Comparison of ENCODE assay signal across 8 mouse cellular contexts in genomic region chr2:30067031-30067888, GRCm38 (mm10). TPM values are rescaled to one million over a fixed set of nuclear protein-coding genes. Genes with fewer than 3 reads are reported as not detected.
DNase-seq lines count a peak whose midpoint lies in the region; ATAC-seq and TF ChIP-seq lines count a peak whose summit lies in the region.

No protein-coding gene starts in this region.

- peaks cover 30% of the 10 kb centered on the region for H3K36me3 ChIP-seq in heart, embryonic 10.5 days
- peaks cover 32% of the 10 kb centered on the region for H3K36me3 ChIP-seq in kidney, embryonic 15.5 days
- H3K36me3 ChIP-seq in lung, embryonic 14.5 days (ENCODE audit: insufficient read depth): peaks cover 34% of the 10 kb centered on the region

- under 1% methylated on average over 62 of the region's 69 CpGs for WGBS in heart, embryonic 10.5 days
- 1% methylated on average over 53 of the region's 69 CpGs for WGBS in kidney, embryonic 15.5 days
- under 1% methylated on average over 68 of the region's 69 CpGs for WGBS in lung, embryonic 14.5 days

- DNase-seq in ovary, postnatal 36 days (ENCODE audit: low spot score): peak; percentile 57
- DNase-seq in ovary, postnatal 10 days (ENCODE audit: low spot score): no peak
- DNase-seq in cerebellum, postnatal 14 days: peak; percentile 66
- DNase-seq in heart, embryonic 10.5 days (ENCODE audit: low spot score): no peak
- peak; percentile 69 for DNase-seq in lung, embryonic 14.5 days
- peak; percentile 37 for DNase-seq in retina, postnatal 7 days (ENCODE audit: low read depth, low spot score)
- peak; percentile 35 for DNase-seq in urinary bladder, postnatal 14 days (ENCODE audit: low spot score)

- H3K9ac ChIP-seq in kidney, embryonic 15.5 days: peak overlapping the region; percentile 99
- H3K9ac ChIP-seq in lung, embryonic 14.5 days: peak overlapping the region; percentile 99

- H3K9me3 ChIP-seq in heart, embryonic 10.5 days: no peaks in the 10 kb centered on the region
- no peaks in the 10 kb centered on the region for H3K9me3 ChIP-seq in kidney, embryonic 15.5 days (replicated peaks)
- H3K9me3 ChIP-seq in lung, embryonic 14.5 days (ENCODE audit: low read depth, low read length): no peaks in the 10 kb centered on the region

- H3K4me3 ChIP-seq in heart, embryonic 10.5 days: peak overlapping the region; percentile 93
- H3K4me3 ChIP-seq in kidney, embryonic 15.5 days (replicated peaks): peak overlapping the region; percentile 96
- peak overlapping the region; percentile 99 for H3K4me3 ChIP-seq in lung, embryonic 14.5 days (ENCODE audit: low read depth, low read length)

- peak overlapping the region; percentile 100 for H3K27ac ChIP-seq in heart, embryonic 10.5 days
- H3K27ac ChIP-seq in kidney, embryonic 15.5 days: peak overlapping the region; percentile 100
- H3K27ac ChIP-seq in lung, embryonic 14.5 days (ENCODE audit: low read depth): peak overlapping the region; percentile 100

- peak overlapping the region; percentile 64 for H3K4me2 ChIP-seq in kidney, embryonic 15.5 days
- H3K4me2 ChIP-seq in lung, embryonic 14.5 days: peak overlapping the region; percentile 67

- no peak for TF ChIP-seq CTCF in lung, embryonic 14.5 days (IDR thresholded peaks at IDR 0.05; ENCODE audit: low read depth)

- H3K4me1 ChIP-seq in heart, embryonic 10.5 days: peaks cover 33% of the 10 kb centered on the region
- H3K4me1 ChIP-seq in kidney, embryonic 15.5 days: peaks cover 44% of the 10 kb centered on the region
- H3K4me1 ChIP-seq in lung, embryonic 14.5 days (ENCODE audit: insufficient read depth): peaks cover 15% of the 10 kb centered on the region; the same call in 1 of the 2 replicates

- ATAC-seq in kidney, embryonic 15.5 days (replicated peaks; ENCODE audit: low FRiP score): peak; percentile 16
- ATAC-seq in lung, embryonic 14.5 days (ENCODE audit: insufficient read depth): peak; percentile 22

- no peaks in the 10 kb centered on the region for H3K27me3 ChIP-seq in heart, embryonic 10.5 days (ENCODE audit: insufficient read depth, poor library complexity, severe bottlenecking)
- no peaks in the 10 kb centered on the region for H3K27me3 ChIP-seq in kidney, embryonic 15.5 days
- H3K27me3 ChIP-seq in lung, embryonic 14.5 days (ENCODE audit: insufficient read depth, low read length): no peaks in the 10 kb centered on the region

RNA-seq across cellular contexts. Expression of gene Set, which starts 10.1 kb away (rescaled TPM):
- polyA plus RNA-seq in heart, embryonic 10.5 days (2016; fragmentation: Nextera tagmentation; extraction: Ambion mirVana): 341 and 570 TPM in 2 replicates
- 486 and 529 TPM in 2 replicates for polyA plus RNA-seq in kidney, embryonic 15.5 days (2015; fragmentation: Nextera tagmentation; extraction: Ambion mirVana)
- 564 and 591 TPM in 2 replicates for polyA plus RNA-seq in lung, embryonic 14.5 days (2014; fragmentation: Nextera tagmentation; extraction: Ambion mirVana)

RNA-seq across cellular contexts. Expression of gene Pkn3, which starts 10.2 kb away (rescaled TPM):
- polyA plus RNA-seq in heart, embryonic 10.5 days (2016; fragmentation: Nextera tagmentation; extraction: Ambion mirVana): 13.8 and 17.7 TPM in 2 replicates
- polyA plus RNA-seq in kidney, embryonic 15.5 days (2015; fragmentation: Nextera tagmentation; extraction: Ambion mirVana): 11.5 and 13.2 TPM in 2 replicates
- polyA plus RNA-seq in lung, embryonic 14.5 days (2014; fragmentation: Nextera tagmentation; extraction: Ambion mirVana): 9.5 and 11.7 TPM in 2 replicates

RNA-seq across cellular contexts. Expression of gene Wdr34, which starts 18.6 kb away (rescaled TPM):
- 17.7 and 22.3 TPM in 2 replicates for polyA plus RNA-seq in heart, embryonic 10.5 days (2016; fragmentation: Nextera tagmentation; extraction: Ambion mirVana)
- 34.8 and 40.7 TPM in 2 replicates for polyA plus RNA-seq in kidney, embryonic 15.5 days (2015; fragmentation: Nextera tagmentation; extraction: Ambion mirVana)
- 27.7 and 28.5 TPM in 2 replicates for polyA plus RNA-seq in lung, embryonic 14.5 days (2014; fragmentation: Nextera tagmentation; extraction: Ambion mirVana)

RNA-seq across cellular contexts. Expression of gene Zdhhc12, which starts 26.2 kb away (rescaled TPM):
- polyA plus RNA-seq in heart, embryonic 10.5 days (2016; fragmentation: Nextera tagmentation; extraction: Ambion mirVana): 65.5 and 66.2 TPM in 2 replicates
- 35.2 and 37.7 TPM in 2 replicates for polyA plus RNA-seq in kidney, embryonic 15.5 days (2015; fragmentation: Nextera tagmentation; extraction: Ambion mirVana)
- polyA plus RNA-seq in lung, embryonic 14.5 days (2014; fragmentation: Nextera tagmentation; extraction: Ambion mirVana): 28.5 and 31.5 TPM in 2 replicates

RNA-seq across cellular contexts. Expression of gene Zer1, which starts 57.1 kb away (rescaled TPM):
- 5.9 and 7.2 TPM in 2 replicates for polyA plus RNA-seq in heart, embryonic 10.5 days (2016; fragmentation: Nextera tagmentation; extraction: Ambion mirVana)
- polyA plus RNA-seq in kidney, embryonic 15.5 days (2015; fragmentation: Nextera tagmentation; extraction: Ambion mirVana): 7.2 and 8.6 TPM in 2 replicates
- 8.8 and 8.9 TPM in 2 replicates for polyA plus RNA-seq in lung, embryonic 14.5 days (2014; fragmentation: Nextera tagmentation; extraction: Ambion mirVana)

Comparison
In these comparisons a context has a peak if more than half of its experiments do, and no peak if none do; other contexts are left out.
1. DNase-seq: peak in ovary, postnatal 36 days (single experiment), cerebellum, postnatal 14 days (2 of 2), lung, embryonic 14.5 days (single experiment), retina, postnatal 7 days (single experiment) and urinary bladder, postnatal 14 days (single experiment); none in ovary, postnatal 10 days (single experiment) and heart, embryonic 10.5 days (single experiment).
2. Peak in every context shown above with its lines, with median percentiles within 50 percentile points of each other: H3K27ac ChIP-seq and H3K4me3 ChIP-seq.